Mouse (Mus musculus) midbrain, embryonic 12.5 days (tissue): ENCODE measurements around the gene Calm4. TPM values are rescaled to one million over a fixed set of nuclear protein-coding genes. Genes with fewer than 3 reads are reported as not detected.
"Not testable (repeated sequence)": the region's sequence is repeated elsewhere in the genome, so short reads cannot be mapped to it uniquely, and the experiment has no call there.

Source experiments
- ATAC-seq: fragments of 200-750 bp; cut with Nextera tagmentation; 2 replicates; pipeline ENCODE4 v1.8.0; 2017; ENCODE audit warnings: low read depth, moderate TSS enrichment, moderate library complexity; ENCODE audit not compliant: low FRiP score
- H3K27ac ChIP-seq: fragments of 300-500 bp; sonication (generic); replicated peaks from 2 replicates; pipeline ENCODE4 v1.5.1; 2016; ENCODE audit warnings: mild to moderate bottlenecking
- H3K27me3 ChIP-seq: fragments of 300-500 bp; sonication (generic); 2 replicates; pipeline ENCODE4 v1.6.1; 2016; ENCODE audit warnings: mild to moderate bottlenecking
- H3K36me3 ChIP-seq: fragments of 300-500 bp; sonication (generic); 2 replicates; pipeline ENCODE4 v1.6.1; 2016
- H3K4me1 ChIP-seq: fragments of 300-500 bp; sonication (generic); 2 replicates; pipeline ENCODE4 v1.6.1; 2016
- H3K4me2 ChIP-seq: fragments of 300-500 bp; sonication (generic); replicated peaks from 2 replicates; pipeline ENCODE4 v1.6.1; 2016; ENCODE audit warnings: mild to moderate bottlenecking, moderate library complexity
- H3K4me3 ChIP-seq: fragments of 300-500 bp; sonication (generic); 2 replicates; pipeline ENCODE4 v1.5.1; 2016; ENCODE audit warnings: mild to moderate bottlenecking
- H3K9ac ChIP-seq: fragments of 300-500 bp; sonication (generic); replicated peaks from 2 replicates; pipeline ENCODE4 v1.6.1; 2016; ENCODE audit warnings: mild to moderate bottlenecking, moderate library complexity
- H3K9me3 ChIP-seq: fragments of 300-500 bp; sonication (generic); 2 replicates; pipeline ENCODE4 v1.6.1; 2016; ENCODE audit warnings: mild to moderate bottlenecking
- WGBS: fragments of 180-500 bp; shearing (Covaris S2); methylation state at CpG from one replicate; pipeline ENCODE4 v1.1.7; 2016; 5-methylcytosine and 5-hydroxymethylcytosine counted together
- polyA plus RNA-seq: library from polyadenylated mRNA; unstranded; fragments of >200 nt; fragmentation: Nextera tagmentation; extraction: Ambion mirVana; gene quantifications from 2 replicates; pipeline ENCODE4 v1.2.1, GENCODE M21; 2016

Gene Calm4
- not detected in 2 replicates for polyA plus RNA-seq

GRCm38 (mm10) chr13:3837312-3837807 is at the start of gene Calm4:
TSS of gene Calm4 (plus strand) at chr13:3837757.
- not testable (repeated sequence) for H3K4me1 ChIP-seq, H3K27ac ChIP-seq, H3K9ac ChIP-seq, H3K27me3 ChIP-seq, H3K36me3 ChIP-seq, H3K4me2 ChIP-seq, H3K9me3 ChIP-seq, H3K4me3 ChIP-seq, ATAC-seq

DNA sequence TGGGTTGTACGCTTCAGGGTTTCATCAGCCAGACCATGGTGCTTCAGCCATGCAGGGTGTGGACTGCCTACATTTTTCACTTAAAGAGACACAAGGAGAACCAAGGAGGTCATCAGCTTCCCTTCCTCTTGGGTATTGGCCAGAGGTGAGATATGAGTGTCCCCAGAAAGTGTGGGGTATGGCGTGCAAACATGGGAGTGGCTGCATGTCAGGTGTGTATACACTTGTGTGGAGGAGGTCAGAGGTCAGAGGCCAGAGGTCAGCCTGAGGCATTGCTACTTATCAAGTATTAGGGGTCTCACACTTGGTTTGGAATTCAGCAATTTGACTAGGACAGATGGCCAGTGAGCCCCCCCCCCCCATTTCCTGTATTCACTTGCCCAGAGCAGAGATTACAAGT is 49.0 kb upstream of the Calm4 start:
- Histone ChIP-seq H3K27me3 (no peaks in the 10 kb centered on the region), H3K36me3 (no peaks in the 10 kb centered on the region), H3K9me3 (no peaks in the 10 kb centered on the region), H3K4me3 (no peak overlapping the region), H3K27ac (no peak overlapping the region), H3K4me2 (no peak overlapping the region), H3K9ac (no peak overlapping the region), H3K4me1 (no peaks in the 10 kb centered on the region)
- no peak for ATAC-seq
- 87% methylated on average over 2 of the region's 2 CpGs for WGBS

DNA sequence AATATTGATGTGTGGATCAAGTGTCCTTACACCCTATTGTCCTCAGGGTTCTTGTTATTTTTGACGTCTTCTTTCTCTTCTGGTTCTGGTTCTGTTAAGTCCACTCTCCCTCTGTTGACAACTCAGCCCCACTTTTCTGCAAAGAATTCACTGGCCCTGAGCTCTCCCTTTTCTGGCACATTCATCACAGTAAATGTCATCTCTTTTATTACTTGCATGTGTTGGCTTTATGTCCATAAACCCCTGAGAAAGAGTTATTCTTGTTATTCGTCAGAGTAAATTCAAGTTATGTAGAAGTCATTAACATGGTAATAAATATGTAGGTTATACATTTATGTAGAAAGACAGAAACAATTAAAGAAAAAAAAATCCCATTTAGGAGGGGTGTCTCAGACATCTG is 48.0 kb upstream of the Calm4 start:
- Histone ChIP-seq H3K4me1 (0 out of 2 replicates have a peak, but pooled peaks cover 3% of the 10 kb centered on the region), H3K4me3 (no peak overlapping the region), H3K9me3 (no peaks in the 10 kb centered on the region), H3K9ac (no peak overlapping the region), H3K36me3 (no peaks in the 10 kb centered on the region), H3K27ac (no peak overlapping the region), H3K4me2 (no peak overlapping the region), H3K27me3 (no peaks in the 10 kb centered on the region)
- ATAC-seq: no peak
- WGBS: 91% methylated on average over 2 of the region's 2 CpGs

GRCm38 (mm10) chr13:3796649-3797048 is 40.9 kb upstream of the Calm4 start:
- Histone ChIP-seq H3K27me3 (no peaks in the 10 kb centered on the region), H3K4me1 (0 out of 2 replicates have a peak, but pooled peaks cover 3% of the 10 kb centered on the region), H3K36me3 (no peaks in the 10 kb centered on the region), H3K27ac (no peak overlapping the region), H3K9me3 (no peaks in the 10 kb centered on the region), H3K4me3 (no peak overlapping the region), H3K9ac (no peak overlapping the region), H3K4me2 (no peak overlapping the region)
- WGBS: 88% methylated on average over 4 of the region's 4 CpGs
- ATAC-seq: no peak

- no peak overlapping the region for H3K27ac ChIP-seq
- no peak overlapping the region for H3K9ac ChIP-seq
- H3K4me3 ChIP-seq: no peak overlapping the region
- H3K9me3 ChIP-seq: no peaks in the 10 kb centered on the region
- H3K27me3 ChIP-seq: no peaks in the 10 kb centered on the region
- H3K4me2 ChIP-seq: no peak overlapping the region
- 0 out of 2 replicates have a peak, but pooled peaks cover 3% of the 10 kb centered on the region for H3K4me1 ChIP-seq
- ATAC-seq: no peak
- H3K36me3 ChIP-seq: no peaks in the 10 kb centered on the region
These were observed 38.8 kb upstream of the Calm4 start for GRCm38 (mm10) chr13:3798751-3799150.

DNA sequence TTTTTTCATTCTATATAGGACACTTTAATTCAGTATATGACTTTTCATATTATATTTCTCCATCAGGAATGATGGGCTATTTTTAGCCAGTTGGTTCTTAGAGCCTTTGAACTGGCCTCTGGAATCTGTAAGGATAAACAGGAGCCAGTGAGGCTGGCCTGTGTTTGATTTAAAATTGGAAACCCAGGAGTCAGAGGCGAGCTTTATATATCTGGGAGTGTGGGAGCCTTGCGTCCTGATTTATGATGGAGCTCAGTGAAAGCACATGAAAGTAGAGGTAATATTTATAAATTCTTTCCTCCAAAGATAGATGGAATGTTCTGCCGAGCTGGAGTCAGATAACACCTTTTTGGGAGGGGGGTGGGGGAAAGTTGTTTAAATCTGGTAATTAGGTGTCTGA is 38.2 kb upstream of the Calm4 start:
- H3K27ac ChIP-seq: no peak overlapping the region
- H3K4me3 ChIP-seq: no peak overlapping the region
- H3K9me3 ChIP-seq: no peaks in the 10 kb centered on the region
- WGBS: 76% methylated on average over 3 of the region's 3 CpGs
- H3K9ac ChIP-seq: no peak overlapping the region
- ATAC-seq: no peak
- H3K36me3 ChIP-seq: no peaks in the 10 kb centered on the region
- H3K4me2 ChIP-seq: no peak overlapping the region
- H3K4me1 ChIP-seq: no peaks in the 10 kb centered on the region
- no peaks in the 10 kb centered on the region for H3K27me3 ChIP-seq

GRCm38 (mm10) chr13:3804186-3804585 is 33.4 kb upstream of the Calm4 start, which contains the start of gene Calml3:
TSS of gene Calml3 (minus strand) at chr13:3804316.
- H3K9me3 ChIP-seq: no peaks in the 10 kb centered on the region
- no peaks in the 10 kb centered on the region for H3K36me3 ChIP-seq
- no peaks in the 10 kb centered on the region for H3K4me1 ChIP-seq
- no peak within 1 kb of the TSS for H3K27ac ChIP-seq
- no peaks in the 10 kb centered on the region for H3K27me3 ChIP-seq
- no peak for ATAC-seq
- no peak within 1 kb of the TSS for H3K4me3 ChIP-seq
- no peak within 1 kb of the TSS for H3K4me2 ChIP-seq
- WGBS: 89% methylated on average over 13 of the region's 13 CpGs
- no peak within 1 kb of the TSS for H3K9ac ChIP-seq

- H3K4me2 ChIP-seq: no peak overlapping the region
These were observed 32.4 kb upstream of the Calm4 start for GRCm38 (mm10) chr13:3805132-3805531.

GRCm38 (mm10) chr13:3805638-3806037 is 31.9 kb upstream of the Calm4 start:
- no peaks in the 10 kb centered on the region for H3K27me3 ChIP-seq
- H3K4me3 ChIP-seq: no peak overlapping the region
- H3K9ac ChIP-seq: no peak overlapping the region
- H3K36me3 ChIP-seq: no peaks in the 10 kb centered on the region
- ATAC-seq: no peak
- 87% methylated on average over 5 of the region's 5 CpGs for WGBS
- H3K4me1 ChIP-seq: no peaks in the 10 kb centered on the region
- no peak overlapping the region for H3K27ac ChIP-seq
- H3K9me3 ChIP-seq: no peaks in the 10 kb centered on the region
- no peak overlapping the region for H3K4me2 ChIP-seq

More at GRCm38 (mm10) chr13:3805132-3805531, 32.4 kb upstream of the Calm4 start:
- Histone ChIP-seq H3K9me3 (no peaks in the 10 kb centered on the region), H3K27ac (no peak overlapping the region), H3K4me1 (no peaks in the 10 kb centered on the region), H3K36me3 (no peaks in the 10 kb centered on the region), H3K9ac (no peak overlapping the region), H3K4me3 (no peak overlapping the region), H3K27me3 (no peaks in the 10 kb centered on the region)
- 74% methylated on average over 2 of the region's 2 CpGs for whole genome bisulfite sequencing
- no peak for ATAC-seq

DNA sequence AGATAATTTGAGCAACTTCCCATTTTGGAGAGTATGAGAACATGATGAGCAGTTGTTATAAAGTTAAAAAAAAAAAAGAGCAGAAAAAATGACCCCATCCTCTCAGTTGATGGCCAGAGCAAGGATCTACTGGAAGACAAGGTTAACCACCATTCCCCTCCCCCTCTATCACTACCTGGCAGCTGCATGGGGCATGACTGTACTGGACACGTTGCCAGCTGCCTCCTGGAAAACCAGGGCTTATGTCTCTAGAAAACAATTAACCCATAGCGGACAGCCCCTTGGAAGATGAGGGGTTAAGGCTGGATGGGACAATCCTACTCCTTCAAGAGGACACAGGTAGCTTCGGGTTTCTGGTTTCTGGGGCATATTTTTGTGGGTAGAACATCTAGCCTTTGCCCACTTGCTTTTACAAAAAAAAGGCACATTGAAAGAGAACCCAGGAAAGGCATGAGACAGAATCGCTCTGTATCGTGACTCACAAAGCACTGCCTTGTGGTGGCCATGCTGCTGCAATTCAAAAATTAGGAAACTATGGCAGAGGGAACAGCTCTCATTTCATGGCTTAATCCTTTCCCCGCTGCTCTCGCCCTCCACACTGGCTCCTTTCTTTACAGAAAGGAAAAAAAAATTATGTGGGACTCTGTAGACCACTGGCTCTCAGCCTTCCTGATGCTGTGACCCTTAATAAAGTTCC is 30.3 kb upstream of the Calm4 start:
- Histone ChIP-seq H3K4me3 (no peak overlapping the region), H3K36me3 (no peaks in the 10 kb centered on the region), H3K4me2 (no peak overlapping the region), H3K9ac (no peak overlapping the region), H3K27ac (no peak overlapping the region), H3K27me3 (no peaks in the 10 kb centered on the region), H3K9me3 (no peaks in the 10 kb centered on the region), H3K4me1 (no peaks in the 10 kb centered on the region)
- WGBS: 82% methylated on average over 7 of the region's 7 CpGs
- ATAC-seq: no peak

DNA sequence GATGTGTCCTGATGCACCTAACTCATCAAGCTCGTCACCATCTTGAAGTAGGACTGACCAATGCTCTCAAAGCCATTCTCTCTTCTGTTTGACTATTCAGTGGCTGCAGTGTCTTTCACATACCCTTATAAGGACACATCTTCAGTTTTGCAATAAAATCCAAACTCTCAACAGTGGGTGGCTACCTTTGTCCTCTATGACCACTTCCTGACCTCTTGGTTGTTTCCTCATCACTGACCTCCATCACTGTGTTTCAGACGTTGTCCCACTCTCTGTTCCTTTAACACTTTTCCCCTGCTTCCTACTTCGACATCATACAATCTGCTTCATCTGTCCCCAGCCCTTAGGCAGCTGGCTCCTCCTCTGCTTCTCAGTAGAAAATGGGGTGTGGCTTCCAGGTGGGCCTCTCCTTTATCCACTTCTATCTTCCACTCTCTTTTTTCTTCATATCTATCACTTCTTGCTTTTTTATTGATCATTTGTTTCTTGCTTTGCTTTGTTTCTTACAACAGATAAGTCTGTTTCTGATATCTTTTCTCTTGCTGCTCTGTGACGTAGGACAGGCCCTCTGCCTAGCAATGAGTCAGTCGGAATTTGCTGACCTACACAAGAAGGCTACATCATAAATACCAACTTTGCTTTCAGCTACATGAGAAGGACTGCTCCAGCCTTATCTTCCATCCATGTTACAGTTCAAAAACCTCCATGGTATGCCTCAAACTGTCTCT is 19.4 kb upstream of the Calm4 start:
- Histone ChIP-seq H3K27ac (no peak overlapping the region), H3K9me3 (no peaks in the 10 kb centered on the region), H3K9ac (no peak overlapping the region), H3K36me3 (no peaks in the 10 kb centered on the region), H3K27me3 (no peaks in the 10 kb centered on the region), H3K4me1 (no peaks in the 10 kb centered on the region), H3K4me3 (no peak overlapping the region), H3K4me2 (no peak overlapping the region)
- 84% methylated on average over 5 of the region's 5 CpGs for WGBS
- no peak for ATAC-seq

GRCm38 (mm10) chr13:3818740-3819076 is 18.8 kb upstream of the Calm4 start:
- no peak overlapping the region for H3K4me3 ChIP-seq
- H3K9me3 ChIP-seq: no peaks in the 10 kb centered on the region
- H3K4me2 ChIP-seq: no peak overlapping the region
- no peaks in the 10 kb centered on the region for H3K36me3 ChIP-seq
- WGBS: 88% methylated on average over 2 of the region's 2 CpGs
- H3K4me1 ChIP-seq: no peaks in the 10 kb centered on the region
- H3K27me3 ChIP-seq: no peaks in the 10 kb centered on the region
- ATAC-seq: no peak
- H3K9ac ChIP-seq: no peak overlapping the region
- no peak overlapping the region for H3K27ac ChIP-seq
